Mouse (Mus musculus): ENCODE data around the gene Dppa2.
"Not testable (repeated sequence)": the region's sequence is repeated elsewhere in the genome, so short reads cannot be mapped to it uniquely, and the experiment has no call there.

The Dppa2 gene

DNA sequence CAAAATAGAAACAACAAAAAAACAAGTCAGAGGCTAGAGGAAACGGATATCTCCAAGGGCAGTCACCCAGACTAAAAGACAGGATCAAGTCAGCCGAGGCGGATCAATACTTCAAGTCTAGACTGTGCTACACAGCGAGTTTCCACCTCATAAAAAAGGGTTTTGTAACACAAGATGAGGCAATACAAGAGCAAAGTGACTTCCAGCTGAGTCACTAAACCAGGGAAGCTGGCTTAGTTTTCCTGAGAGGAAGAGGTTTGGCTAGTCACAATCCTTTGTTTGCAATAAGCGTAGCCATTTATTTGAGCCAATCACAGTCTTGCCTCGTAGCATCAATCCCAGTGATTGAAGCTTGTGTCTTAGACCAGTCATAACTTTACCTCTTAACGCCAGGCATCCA, at the start of gene Dppa2:
Gene Dppa2, plus strand, starts transcription at position 400 of the 400 bp plus-strand sequence.
- DNase-seq (ENCODE audit: low spot score) = no peak

DNA sequence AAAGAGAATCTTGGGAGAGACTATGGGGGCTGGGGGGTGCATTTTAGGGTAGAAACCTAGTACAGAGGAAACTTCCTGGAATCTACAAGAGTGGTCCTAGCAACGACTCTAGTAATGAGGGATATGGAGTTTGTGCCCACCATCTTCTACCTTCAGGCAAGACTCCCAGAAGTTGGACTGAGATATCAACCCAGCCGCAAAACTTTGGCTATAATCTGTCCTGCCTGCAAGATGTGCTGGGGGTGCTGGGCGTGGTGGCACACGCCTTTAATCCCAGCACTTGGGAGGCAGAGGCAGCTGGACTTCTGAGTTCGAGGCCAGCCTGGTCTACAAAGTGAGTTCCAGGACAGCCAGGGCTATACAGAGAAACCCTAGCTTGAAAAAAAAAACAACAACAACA, 49.1 kb upstream of the Dppa2 start:
- no peak for DNase-seq (ENCODE audit: low spot score)

DNA sequence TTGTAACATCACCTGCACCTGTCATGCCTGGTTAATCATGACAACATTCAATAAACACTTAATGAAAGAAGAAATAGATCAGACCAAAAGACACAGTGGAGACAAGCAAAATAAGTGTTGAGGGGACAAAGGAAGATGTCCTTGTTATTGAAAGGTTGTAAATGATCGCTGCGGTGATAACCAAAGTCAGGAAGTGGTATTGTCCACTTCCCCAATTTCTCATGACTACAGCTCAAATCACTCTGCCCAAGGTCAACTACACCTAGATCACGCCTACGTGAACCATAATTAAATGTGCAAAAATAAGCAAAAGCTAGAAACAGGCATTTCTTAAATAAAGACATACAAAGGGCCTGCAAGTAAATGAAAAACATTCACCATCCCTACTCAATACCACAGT, 44.2 kb upstream of the Dppa2 start:
- no peak for DNase-seq (ENCODE audit: low spot score)

DNA sequence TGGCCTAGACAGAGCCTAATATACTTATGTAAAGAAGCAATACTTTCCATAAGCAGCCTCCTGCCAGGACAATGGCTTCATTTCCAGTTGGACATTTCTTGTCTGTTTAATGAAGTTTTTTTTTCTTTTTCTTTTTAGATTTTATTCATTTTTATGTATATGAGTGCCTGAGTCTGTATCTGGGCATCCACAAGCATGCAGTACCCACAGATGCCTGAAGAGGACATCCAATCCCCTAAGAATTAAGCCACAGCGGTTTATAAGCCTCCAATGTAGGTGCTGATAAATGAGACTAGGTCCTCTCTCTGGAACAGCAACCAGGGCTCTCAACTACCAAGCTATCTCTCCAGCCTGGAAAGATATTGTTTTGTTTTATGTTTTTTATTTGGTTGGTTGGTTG, 40.8 kb upstream of the Dppa2 start:
- no peak for DNase-seq (ENCODE audit: low spot score)

DNA sequence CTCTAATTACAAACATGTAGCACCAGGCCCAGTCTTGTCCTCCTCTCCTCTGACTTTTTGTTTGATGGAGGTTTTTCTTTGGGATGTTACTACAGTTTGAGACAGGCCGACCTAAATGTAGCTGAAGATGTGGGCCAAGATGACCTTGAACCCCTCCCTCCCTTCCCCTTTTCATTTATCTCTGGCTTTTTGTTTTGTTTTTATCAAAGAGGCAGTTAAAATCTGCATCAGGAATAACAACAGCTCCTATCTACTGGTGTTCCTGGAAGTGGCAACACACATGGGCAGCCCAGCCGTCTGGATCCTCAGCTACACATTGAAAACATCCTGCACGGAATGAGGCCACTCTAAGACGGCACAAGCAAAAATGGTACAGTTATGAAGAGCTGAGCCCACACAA, 37.9 kb upstream of the Dppa2 start:
- DNase-seq (ENCODE audit: low spot score) = no peak

DNA sequence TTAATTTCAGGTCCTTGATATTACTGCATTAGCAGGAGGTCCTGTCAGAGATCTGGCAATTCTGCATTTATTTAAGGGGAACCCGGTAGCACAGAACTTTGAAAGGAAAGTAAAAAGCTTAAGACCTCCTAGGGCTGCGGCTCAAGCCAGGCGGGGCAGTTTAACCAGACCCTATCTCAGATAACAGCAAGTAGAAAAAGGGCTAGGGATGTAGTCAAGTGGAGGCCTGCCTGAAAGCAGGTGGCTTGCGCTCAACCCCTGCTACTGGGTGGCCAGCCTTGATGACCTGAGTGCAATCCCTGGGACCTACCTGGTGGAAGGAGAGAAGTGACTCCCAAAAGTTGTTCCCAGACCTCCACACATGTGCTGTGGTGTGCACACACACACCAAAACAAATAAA, 26.8 kb upstream of the Dppa2 start:
- DNase-seq (ENCODE audit: low spot score) = no peak

DNA sequence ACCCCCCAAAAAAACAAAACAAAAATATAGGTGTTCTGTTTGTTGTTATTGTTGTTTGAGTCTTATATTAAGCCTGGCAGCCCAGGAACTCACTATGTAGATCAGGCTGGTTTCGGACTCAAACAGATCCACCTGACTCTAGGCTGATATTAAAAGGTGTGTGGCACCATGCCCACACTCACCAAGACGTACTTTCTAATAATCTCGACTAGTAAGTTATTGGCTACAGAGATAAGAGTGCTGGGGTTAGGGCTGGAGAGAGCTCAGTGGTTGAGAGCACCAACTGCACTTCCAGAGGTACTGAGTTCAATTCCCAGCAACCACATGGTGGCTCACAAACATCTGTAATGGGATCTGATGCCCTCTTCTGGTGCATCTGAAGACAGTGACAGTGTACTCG, 22.8 kb upstream of the Dppa2 start:
- no peak for DNase-seq (ENCODE audit: low spot score)

DNA sequence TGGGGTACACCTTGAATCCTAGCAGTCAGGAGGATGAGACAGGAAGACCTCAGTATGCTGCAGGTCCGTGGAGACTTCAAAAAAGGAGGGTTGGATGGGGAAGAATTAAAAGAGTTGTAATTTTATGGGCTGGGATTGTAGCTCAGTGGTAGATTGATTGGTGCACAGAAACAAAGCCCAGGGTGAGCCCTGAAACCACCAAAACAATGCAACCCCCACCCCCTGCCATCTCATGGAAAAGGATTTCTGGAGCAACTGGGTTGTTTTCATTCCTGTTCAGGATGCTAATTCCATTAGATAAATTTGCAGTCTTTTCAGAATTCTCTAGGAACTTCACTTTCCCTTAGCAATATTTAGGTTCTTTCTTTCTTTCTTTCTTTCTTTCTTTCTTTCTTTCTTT, 20.9 kb upstream of the Dppa2 start:
- no peak for DNase-seq (ENCODE audit: low spot score)

DNA sequence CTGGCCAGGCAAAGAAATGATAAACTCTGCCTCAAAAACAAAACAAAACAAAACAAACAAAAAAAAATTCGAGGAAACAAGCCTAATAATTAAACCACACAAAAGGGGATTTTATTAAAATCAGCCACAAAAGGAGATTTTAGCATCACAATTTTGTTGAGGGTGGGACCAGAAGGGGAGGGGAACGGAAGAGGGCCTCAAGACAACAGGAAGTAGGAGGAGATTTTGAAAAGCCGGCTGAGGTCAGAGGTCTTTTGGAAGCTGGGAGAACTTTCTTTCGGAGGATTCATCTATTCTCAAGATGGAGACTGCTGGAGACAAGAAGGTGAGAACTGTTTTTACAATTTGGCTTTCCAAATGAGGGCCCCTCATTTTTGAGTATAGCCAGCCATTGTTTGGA, 20.2 kb upstream of the Dppa2 start, which contains the start of gene Dppa4:
Gene Dppa4, plus strand, starts transcription at position 217 of the 400 bp plus-strand sequence.
- DNase-seq (ENCODE audit: low spot score) = no peak

DNA sequence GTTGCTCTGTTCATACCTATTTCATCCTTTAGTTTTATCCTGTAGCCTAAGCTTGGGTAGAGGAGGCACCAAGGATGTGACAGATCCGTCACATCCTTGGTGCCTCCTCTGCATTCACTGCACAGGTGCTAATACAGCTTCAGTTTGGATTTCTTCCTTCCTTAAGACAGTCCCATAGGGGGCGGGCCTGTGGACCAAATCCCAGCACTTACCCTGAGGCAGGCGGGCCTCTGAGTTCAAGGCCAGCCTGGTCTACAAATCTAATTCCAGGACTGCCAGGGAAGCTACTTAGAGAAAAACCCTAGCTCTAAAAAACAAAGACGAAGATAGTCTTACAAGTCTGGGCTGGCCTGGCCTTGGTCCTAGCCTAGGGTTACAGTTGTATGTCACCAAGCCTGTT, 18.2 kb upstream of the Dppa2 start:
- no peak for DNase-seq (ENCODE audit: low spot score)

DNA sequence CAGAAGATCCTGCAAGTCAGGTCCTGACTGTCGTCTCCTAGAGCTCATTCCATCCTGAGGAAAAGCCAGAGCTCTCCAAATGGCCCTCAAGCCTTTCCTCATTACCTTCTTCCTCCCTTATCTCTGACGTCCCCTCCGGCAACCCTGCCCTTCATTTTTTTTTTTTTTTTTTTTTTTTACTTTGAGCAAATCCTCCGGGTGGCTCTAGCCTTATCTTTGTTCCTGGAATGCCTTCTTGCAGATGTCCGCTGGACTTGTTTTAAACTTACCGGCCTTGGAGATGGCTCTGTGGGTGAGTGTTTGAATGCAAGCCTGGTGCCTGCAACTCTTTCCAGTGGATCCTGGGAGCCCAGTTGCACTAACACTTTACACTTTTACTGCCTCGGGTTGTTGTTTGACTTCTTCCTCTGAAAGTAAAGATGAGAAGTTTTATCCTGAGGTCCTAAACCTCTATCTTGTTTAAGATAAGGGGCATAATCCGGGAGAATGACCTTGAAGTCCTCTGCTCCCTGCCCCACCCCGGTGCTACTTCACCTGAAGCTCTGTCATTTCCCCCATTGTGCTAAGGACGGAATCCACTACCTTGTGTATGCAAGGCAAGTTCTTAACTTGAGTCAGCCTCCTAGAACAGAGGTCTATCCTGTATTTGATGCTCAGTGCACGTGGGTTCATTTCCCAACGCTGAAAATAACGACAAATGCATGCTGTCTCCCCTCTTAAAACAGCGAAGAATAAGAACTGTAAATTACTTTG, 6.1 kb upstream of the Dppa2 start:
- DNase-seq (ENCODE audit: low spot score) = no peak

DNA sequence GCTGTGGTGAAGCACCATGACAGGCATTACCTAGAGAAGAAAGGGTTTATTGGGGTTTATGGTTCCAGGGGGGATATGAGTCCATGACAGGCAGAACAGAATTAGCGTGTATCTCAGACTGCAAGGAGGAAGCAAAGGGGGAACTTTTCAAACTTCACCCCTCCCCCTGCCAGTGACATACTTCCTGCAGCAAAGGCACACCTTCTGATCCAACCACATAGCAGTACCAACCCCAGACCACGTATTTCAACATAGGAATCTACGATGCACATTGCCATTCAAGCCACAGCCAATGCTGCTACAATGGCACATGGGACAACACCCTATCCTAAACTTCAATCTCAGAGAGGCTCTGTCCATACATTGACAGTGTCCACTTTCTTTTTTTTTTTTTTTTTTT, 3.8 kb upstream of the Dppa2 start:
- no peak for DNase-seq (ENCODE audit: low spot score)

DNA sequence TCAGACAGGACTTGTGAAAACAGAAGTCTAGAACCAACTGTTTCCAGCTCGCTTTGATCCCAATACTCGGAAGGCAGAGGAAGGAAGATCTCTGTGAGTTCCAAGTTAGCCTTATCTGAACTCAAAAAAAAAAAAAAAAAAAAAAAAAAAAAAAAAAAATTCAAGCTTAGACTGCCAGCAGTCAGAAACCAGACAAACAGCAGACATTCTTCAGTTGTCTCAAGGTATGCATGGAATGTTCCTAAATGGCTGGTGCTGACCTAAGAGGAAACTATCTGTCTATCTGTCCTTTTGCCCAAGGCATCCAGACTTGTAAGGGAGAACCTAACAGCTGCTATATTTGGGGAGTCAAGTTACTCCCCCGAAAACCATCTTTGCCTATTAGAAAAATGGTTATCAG, 275 bp downstream of the Dppa2 start:
- DNase-seq (ENCODE audit: low spot score) = no peak

DNA sequence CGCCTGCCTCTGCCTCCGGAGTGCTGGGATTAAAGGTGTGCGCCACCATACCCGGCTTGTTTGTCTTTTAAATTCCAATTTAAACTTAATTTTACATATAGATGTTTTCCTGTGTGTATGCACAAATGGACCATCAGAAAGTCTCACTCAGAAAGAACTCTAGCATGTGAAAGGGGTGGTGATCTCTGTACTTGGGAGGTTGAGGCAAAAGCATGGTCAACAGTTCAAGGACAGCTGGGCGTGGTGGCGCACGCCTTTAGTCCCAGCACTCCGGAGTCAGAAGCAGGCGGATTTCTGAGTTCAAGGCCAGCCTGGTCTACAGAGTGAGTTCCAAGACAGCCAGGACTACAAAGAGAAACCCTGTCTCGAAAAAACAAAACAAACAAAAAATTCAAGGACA, 5.2 kb downstream of the Dppa2 start:
- not testable (repeated sequence) for DNase-seq (ENCODE audit: low spot score)

DNA sequence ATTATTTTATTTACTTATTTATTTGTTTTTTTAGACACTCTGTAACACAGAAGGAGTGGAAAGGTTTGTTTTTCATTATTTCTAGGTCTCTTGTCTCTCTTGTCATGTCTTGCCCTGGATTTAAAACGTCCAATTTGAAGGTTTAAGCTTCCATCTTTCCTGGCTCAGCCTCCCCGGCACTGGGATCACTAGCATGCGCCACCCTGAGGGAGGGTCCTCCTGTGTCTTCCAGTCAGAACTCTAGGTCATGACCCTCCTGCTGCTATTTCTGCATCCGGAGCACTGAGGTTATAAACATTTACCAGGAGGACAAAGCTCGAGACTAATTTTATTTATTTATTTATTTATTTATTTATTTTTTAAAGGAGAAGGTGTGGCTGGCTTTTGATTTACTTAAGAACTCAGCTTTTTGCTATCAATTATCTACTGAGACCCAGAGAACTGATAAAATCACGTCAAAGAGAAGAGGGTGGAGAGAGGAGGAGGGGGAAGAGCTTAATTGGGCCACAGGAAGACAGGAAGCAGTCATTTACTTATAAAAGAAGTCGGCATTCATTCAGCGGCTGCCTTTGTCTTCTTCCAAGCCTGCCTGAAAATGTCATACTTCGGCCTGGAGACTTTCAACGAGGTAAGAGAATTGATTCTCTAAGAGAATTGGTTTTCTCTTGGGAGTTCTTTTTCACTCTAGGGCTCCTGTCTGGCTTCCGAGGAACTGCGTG, 6.4 kb downstream of the Dppa2 start:
- no peak for DNase-seq (ENCODE audit: low spot score)

DNA sequence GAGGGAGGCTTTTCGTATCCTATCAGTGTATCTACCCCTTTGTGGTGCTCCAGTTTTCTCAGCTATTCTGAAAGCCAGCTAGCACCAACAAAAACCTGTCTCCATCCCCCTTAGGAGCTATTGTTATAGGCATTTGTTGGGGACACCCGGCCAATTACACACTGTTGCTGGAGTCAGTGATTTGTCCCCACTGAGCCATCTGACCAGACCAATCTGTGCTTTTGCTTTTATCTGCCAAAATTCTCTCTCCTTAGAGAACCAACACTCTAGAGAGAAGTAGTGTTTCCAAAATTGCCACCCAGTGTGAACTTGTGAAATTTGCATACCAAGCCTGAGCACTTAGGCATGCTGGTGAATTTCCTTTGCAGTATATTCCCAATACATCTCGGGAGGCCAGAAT, 11.6 kb downstream of the Dppa2 start:
- no peak for DNase-seq (ENCODE audit: low spot score)

DNA sequence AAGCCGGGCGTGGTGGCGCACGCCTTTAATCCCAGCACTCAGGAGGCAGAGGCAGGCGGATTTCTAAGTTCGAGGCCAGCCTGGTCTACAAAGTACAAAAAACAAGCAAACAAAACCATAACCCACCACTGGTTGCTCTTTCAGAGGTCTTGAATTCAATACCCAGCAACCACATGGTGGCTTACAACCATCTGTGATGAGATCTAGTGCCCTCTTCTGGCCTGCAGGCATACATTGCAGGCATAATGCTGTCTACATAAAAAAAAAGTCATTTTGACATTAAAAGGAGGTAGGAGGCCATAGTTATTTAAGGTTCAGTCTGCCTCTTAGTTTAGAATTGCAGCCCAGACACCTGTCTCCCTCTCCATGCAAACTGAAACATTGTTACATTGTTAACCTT, 17.1 kb downstream of the Dppa2 start:
- DNase-seq (ENCODE audit: low spot score) = no peak

DNA sequence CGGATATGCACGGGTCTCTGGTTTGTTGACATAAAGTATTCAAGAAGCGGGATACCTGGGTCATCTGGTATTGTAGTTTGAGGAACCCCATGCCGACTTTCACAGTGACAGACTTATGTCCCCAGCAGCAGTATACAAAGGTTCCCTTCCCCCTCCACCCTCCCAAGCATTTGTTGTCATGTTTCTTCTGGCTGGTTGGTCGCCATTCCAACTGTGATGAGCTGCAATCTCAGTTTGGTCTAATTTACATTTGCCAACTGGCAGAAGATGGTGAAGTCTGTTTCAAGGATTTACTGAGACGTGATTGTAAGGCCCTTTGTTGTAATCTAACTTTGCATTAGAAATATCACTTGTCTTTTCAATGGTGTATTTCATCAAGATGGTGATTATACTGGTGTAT, 19.4 kb downstream of the Dppa2 start:
- no peak for DNase-seq (ENCODE audit: low spot score)

DNA sequence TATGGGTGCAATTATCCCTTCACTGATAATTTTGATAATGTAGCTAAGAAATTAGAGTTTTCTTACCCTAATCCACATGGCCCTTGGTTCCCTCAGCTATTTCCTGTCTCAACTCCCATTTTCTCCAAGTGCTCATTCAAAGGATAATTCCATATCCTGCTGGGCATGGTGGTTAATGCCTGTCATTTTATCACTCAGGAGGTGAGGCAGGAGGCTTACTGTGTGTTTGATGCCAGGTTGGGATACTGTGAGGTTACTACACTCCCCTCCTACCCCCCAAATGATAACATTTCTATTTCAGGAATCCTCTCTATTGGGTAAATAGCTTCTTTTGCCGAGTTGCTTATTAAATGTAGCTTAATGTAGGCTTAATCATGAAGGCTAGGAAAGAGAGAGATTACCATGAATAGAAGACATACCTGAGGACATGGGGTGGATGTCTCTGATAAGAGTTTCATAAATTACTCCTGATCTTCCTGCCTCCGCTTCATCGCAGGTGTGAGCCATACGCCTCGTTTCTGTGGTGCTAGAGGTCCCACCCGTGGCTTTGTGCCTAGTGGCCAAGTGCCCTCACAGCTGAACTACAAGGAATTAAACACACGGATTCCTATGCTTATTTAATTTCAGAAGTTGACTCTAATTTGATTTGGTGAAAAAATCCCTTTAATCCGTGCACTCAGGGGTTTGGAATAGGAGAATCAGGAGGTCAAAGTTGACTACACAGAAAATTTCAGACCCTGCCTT, 20.1 kb downstream of the Dppa2 start:
- no peak for DNase-seq (ENCODE audit: low spot score)

DNA sequence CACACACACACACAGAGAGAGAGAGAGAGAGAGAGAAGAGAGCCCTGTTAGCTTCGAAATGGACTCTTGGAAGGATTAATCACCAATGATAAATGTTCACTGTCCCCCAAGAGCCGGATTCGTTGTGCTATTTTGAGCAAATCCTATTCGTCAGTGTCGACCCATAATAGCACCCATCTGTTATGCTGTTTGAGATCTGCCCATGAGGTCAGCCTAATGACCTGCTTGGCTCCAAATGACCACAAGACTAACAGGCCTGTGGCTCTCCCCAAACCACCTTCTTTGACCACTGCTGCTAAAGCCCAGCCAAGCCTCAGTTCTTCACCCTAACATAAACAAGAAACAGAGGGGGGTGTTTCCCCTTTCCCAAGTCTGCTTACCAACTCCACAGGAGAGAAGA, 23.2 kb downstream of the Dppa2 start:
- no peak for DNase-seq (ENCODE audit: low spot score)

DNA sequence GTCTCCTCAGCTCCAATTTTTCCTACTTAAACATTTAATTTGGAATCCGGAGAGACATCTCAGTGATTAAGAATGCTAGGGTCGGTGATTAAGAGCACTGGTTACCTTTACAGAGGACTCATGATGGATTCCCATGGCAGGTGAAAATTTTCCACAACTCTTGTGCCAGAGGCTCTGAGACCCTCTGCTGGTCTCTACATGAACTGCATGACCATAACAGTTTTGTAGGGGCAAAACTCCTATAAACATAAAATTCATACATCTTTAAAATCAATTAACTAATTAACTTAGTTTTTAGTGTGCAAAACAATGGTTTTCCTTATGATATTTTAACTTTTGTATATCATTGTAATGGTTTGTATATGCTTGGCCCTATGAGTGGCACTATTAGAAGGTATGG, 24.7 kb downstream of the Dppa2 start:
- DNase-seq (ENCODE audit: low spot score) = no peak

DNA sequence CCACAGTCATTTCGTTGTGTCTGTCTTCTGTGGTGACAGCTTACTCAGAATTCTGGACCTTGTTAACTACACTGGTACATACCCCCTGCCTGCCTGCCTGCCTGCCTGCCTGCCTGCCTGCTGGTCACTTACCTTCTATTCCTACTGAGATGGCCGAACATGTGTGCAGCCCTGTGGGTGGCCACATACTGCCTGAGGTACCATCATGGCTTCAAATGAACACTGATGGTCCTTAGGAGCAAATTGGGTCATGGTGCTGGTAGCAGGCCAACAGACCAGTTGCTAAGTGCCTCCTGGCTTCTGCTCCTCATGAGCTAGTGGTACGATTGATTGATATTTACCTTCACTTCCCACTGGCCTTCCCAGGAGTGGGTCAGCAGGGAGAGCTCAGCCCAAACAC, 28.1 kb downstream of the Dppa2 start:
- DNase-seq (ENCODE audit: low spot score) = no peak

DNA sequence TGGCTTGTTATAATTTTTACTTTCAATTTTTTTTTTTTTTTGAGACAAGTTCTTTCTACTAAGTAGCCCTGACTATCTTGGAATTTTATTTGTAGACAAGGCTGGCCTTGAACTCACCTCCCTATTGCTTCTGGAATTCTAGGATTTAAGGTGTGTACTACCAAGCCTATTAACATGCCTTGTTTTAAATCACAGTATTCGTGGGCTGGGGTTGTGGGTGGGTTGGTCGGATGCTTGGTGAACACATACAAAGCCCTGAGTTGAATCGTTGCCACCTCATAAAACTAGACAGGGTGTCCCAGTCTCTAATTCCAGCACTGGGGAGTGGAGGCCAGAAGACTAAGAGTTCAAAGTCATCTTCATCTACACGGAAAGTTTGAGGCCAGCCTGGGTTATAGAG, 31.6 kb downstream of the Dppa2 start:
- DNase-seq (ENCODE audit: low spot score) = no peak

Data from ovary, postnatal 36 days (tissue).